Mouse (Mus musculus) mammary gland, adult 2 months (tissue): ENCODE results near the gene Tmed1. TPM values are rescaled to one million over a fixed set of nuclear protein-coding genes. Genes with fewer than 3 reads are reported as not detected.

Experiments
- polyA plus RNA-seq: library from polyadenylated mRNA; depleted of rRNA; stranded (reverse); fragments of >200 nt; gene quantifications from 2 replicates; pipeline ENCODE4 v1.2.3, GENCODE M21; 2012; ENCODE audit warnings: low replicate concordance; rRNA removed

The Tmed1 gene
- polyA plus RNA-seq = 28.0 and 35.2 TPM in 2 replicates

GRCm38 (mm10) chr9:21509772-21510688, at the start of gene Tmed1:
Gene Tmed1 (minus strand): TSS chr9:21510252.

GRCm38 (mm10) chr9:21546789-21547074, 36.7 kb upstream of the Tmed1 start, which contains the start of gene Carm1:
Gene Carm1 (plus strand): TSS chr9:21546894.

GRCm38 (mm10) chr9:21525937-21526633, 16.0 kb upstream of the Tmed1 start, which contains the start of gene AB124611:
Gene AB124611 (plus strand): TSS chr9:21526176.

Other genes starting within 250 kb of the Tmed1 start
- gene Atg4d, start 245.0 kb downstream of the Tmed1 start, polyA plus RNA-seq = 40.1 and 41.1 TPM in 2 replicates
- gene Kri1, start 222.3 kb downstream of the Tmed1 start, polyA plus RNA-seq = 15.0 and 28.0 TPM in 2 replicates
- 35.4 and 64.8 TPM in 2 replicates for gene Cdkn2d, start 218.8 kb downstream of the Tmed1 start, polyA plus RNA-seq
- gene Ap1m2, start 197.9 kb downstream of the Tmed1 start, polyA plus RNA-seq = 13.0 and 16.7 TPM in 2 replicates
- 95.6 and 161 TPM in 2 replicates for gene Slc44a2, start 189.6 kb downstream of the Tmed1 start, polyA plus RNA-seq
- gene Ilf3, start 142.4 kb downstream of the Tmed1 start, polyA plus RNA-seq = 44.0 and 48.9 TPM in 2 replicates
- gene Qtrt1, start 98.4 kb downstream of the Tmed1 start, polyA plus RNA-seq = 45.3 and 50.5 TPM in 2 replicates
- 113 and 271 TPM in 2 replicates for gene Dnm2, start 85.3 kb downstream of the Tmed1 start, polyA plus RNA-seq
- 19.5 and 28.6 TPM in 2 replicates for gene AB124611, start 15.9 kb upstream of the Tmed1 start, polyA plus RNA-seq
- 106 and 115 TPM in 2 replicates for gene Carm1, start 36.6 kb upstream of the Tmed1 start, polyA plus RNA-seq
- gene Timm29, start 82.5 kb upstream of the Tmed1 start, polyA plus RNA-seq = 35.6 and 39.1 TPM in 2 replicates
- 30.7 and 34.8 TPM in 2 replicates for gene Yipf2, start 82.6 kb upstream of the Tmed1 start, polyA plus RNA-seq
- 31.1 and 50.5 TPM in 2 replicates for gene Smarca4, start 105.9 kb upstream of the Tmed1 start, polyA plus RNA-seq
- gene Ldlr, start 213.2 kb upstream of the Tmed1 start, polyA plus RNA-seq = 45.5 and 51.9 TPM in 2 replicates